Mouse (Mus musculus) limb, embryonic 10.5 days (tissue): ENCODE measurements around the gene Tmem132d. TPM values are rescaled to one million over a fixed set of nuclear protein-coding genes. Genes with fewer than 3 reads are reported as not detected.
"Not testable (repeated sequence)": the region's sequence is repeated elsewhere in the genome, so short reads cannot be mapped to it uniquely, and the experiment has no call there.

Experiments used
- DNase-seq: peaks from one replicate; pipeline ENCODE4 v3.0.0-alpha.2; 2017; ENCODE audit warnings: low spot score
- H3K27ac ChIP-seq: fragments of 300-500 bp; sonication (generic); 2 replicates; pipeline ENCODE4 v1.5.1; 2016; ENCODE audit warnings: mild to moderate bottlenecking
- H3K27me3 ChIP-seq: fragments of 300-500 bp; sonication (generic); 2 replicates; pipeline ENCODE4 v1.6.1; 2016; ENCODE audit warnings: low read depth, mild to moderate bottlenecking; ENCODE audit not compliant: poor library complexity, severe bottlenecking
- H3K36me3 ChIP-seq: fragments of 300-500 bp; sonication (generic); 2 replicates; pipeline ENCODE4 v1.6.1; 2016; ENCODE audit warnings: mild to moderate bottlenecking, moderate library complexity
- H3K4me1 ChIP-seq: fragments of 300-500 bp; sonication (generic); 2 replicates; pipeline ENCODE4 v1.6.1; 2016
- H3K4me3 ChIP-seq: fragments of 300-500 bp; sonication (generic); 2 replicates; pipeline ENCODE4 v1.5.1; 2016; ENCODE audit warnings: mild to moderate bottlenecking, moderate library complexity
- H3K9me3 ChIP-seq: fragments of 300-500 bp; sonication (generic); replicated peaks from 2 replicates; pipeline ENCODE4 v1.6.1; 2016; ENCODE audit warnings: mild to moderate bottlenecking
- WGBS: fragments of 180-500 bp; shearing (Covaris S2); methylation state at CpG from one replicate; pipeline ENCODE4 v1.1.7; 2016; 5-methylcytosine and 5-hydroxymethylcytosine counted together
- polyA plus RNA-seq: library from polyadenylated mRNA; unstranded; fragments of >200 nt; fragmentation: Nextera tagmentation; extraction: Ambion mirVana; gene quantifications from 2 replicates; pipeline ENCODE4 v1.2.1, GENCODE M21; 2016

Tmem132d gene
- polyA plus RNA-seq, 1 experiment from 2014 or later = 1.2 TPM

DNA sequence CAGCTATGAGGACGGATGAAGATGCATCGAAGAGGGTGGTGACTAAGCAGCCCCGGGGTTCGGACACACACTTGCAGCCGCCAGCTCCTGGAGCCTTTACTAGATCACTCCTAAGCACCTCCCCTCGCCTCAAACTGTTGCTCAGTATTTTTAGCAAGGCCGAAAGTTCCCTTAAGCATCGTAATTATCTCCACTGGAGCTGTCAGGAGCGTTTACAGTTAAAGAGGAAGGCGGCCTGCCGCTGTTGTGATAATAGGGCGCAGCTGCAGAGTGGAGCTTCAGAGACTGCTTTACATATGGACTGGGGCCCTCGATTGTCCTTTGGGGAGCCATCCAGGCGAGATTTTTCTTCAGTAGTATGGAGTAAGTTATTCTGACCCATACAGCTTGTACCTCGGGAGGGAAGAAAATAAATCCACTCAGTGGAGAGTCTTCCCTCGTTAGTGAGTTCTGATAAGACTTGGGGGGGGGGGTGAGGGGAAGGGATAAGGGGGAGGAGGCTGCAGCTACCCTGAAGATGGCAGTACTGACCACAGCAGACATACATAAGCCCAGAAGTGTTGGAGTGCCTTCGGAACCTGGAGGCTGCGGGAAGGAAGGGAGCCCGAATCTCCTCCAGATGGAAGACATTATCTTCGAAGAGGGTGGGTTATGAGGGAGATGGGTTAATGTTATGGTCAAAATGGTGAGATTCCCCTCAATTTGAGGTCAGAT, 681.5 kb downstream of the Tmem132d start:
- H3K4me1 ChIP-seq = peaks cover 6% of the 10 kb centered on the region
- H3K27me3 ChIP-seq = no peaks in the 10 kb centered on the region
- no peaks in the 10 kb centered on the region for H3K9me3 ChIP-seq
- no peak overlapping the region for H3K4me3 ChIP-seq
- no peak for DNase-seq
- no peaks in the 10 kb centered on the region for H3K36me3 ChIP-seq
- H3K27ac ChIP-seq = no peak overlapping the region
- 22% methylated on average over 20 of the region's 20 CpGs for WGBS

- H3K36me3 ChIP-seq, H3K9me3 ChIP-seq, H3K27me3 ChIP-seq, H3K4me3 ChIP-seq, H3K27ac ChIP-seq, DNase-seq, H3K4me1 ChIP-seq: not testable (repeated sequence)
- WGBS = 90% methylated on average over 3 of the region's 3 CpGs
These were observed 683.3 kb downstream of the Tmem132d start for GRCm38 (mm10) chr5:127749540-127749939.

GRCm38 (mm10) chr5:127741331-127741730, 691.5 kb downstream of the Tmem132d start:
- no peaks in the 10 kb centered on the region for H3K9me3 ChIP-seq
- no peaks in the 10 kb centered on the region for H3K27me3 ChIP-seq
- WGBS = 92% methylated on average over 16 of the region's 16 CpGs
- H3K4me3 ChIP-seq = no peak overlapping the region
- H3K4me1 ChIP-seq = no peaks in the 10 kb centered on the region
- H3K36me3 ChIP-seq = no peaks in the 10 kb centered on the region
- H3K27ac ChIP-seq = no peak overlapping the region
- DNase-seq = no peak

Other genes starting within 250 kb of the Tmem132d start
- gene Fzd10, start 167.8 kb upstream of the Tmem132d start, polyA plus RNA-seq = 8.1 and 10.5 TPM in 2 replicates